In the genomic region with DNA sequence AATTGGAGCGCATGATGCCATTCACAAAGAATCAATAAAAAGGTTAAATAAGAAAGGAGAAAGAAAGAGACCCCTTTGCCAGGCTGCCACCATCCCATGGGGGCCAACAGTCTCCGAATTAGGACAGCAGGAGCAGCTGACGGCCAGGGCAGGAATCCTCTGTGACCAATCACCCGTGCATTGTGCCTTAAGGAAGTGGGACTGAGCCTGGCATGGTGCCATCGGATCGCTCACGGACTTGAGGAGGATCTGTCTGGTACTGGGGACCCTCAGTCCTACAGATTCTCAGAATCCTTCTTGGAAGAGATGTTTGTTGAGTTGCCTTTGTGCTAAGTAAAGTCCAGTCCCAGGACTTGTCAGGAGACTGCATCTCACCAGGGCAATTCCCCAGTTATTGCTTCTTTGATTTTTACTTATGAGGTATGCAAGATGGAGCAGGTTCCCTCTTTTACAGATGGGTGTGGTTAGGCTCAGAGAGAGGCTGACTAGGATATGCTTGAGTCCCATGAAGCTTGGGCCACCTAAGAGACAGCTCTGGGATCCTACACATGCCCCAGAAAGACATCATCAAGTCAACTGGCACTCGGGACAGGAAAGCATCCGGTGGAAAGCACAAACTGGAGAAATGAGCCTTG, we compare ENCODE assay signal across 11 mouse cellular contexts. TPM values are rescaled to one million over a fixed set of nuclear protein-coding genes. Genes with fewer than 3 reads are reported as not detected.
DNase-seq lines count a peak whose midpoint lies in the region; ATAC-seq and TF ChIP-seq lines count a peak whose summit lies in the region.
"Had no signal": no experiment of that assay in that cellular context is flagged by ENCODE, and none has a peak within 500 bp of the region (broad histone marks: within the 10 kb centered on the region; RNA-seq: fewer than 3 reads in every experiment).

No protein-coding gene starts in this region.

- H3K27me3 ChIP-seq in forebrain, embryonic 12.5 days = no peaks in the 10 kb centered on the region
- H3K27me3 ChIP-seq in forebrain, embryonic 10.5 days (ENCODE audit: poor library complexity, severe bottlenecking) = no peaks in the 10 kb centered on the region
- H3K27me3 ChIP-seq in kidney, postnatal 0 days (ENCODE audit: insufficient read depth, low read length) = no peaks in the 10 kb centered on the region
- no peaks in the 10 kb centered on the region for H3K27me3 ChIP-seq in stomach, embryonic 16.5 days (ENCODE audit: control insufficient read depth, insufficient read depth, low read length)
- H3K27me3 ChIP-seq: forebrain, embryonic 15.5 days; hindbrain, embryonic 13.5 days; Patski had no signal

- no peak overlapping the region for H3K4me3 ChIP-seq in forebrain, embryonic 12.5 days (replicated peaks)
- no peak overlapping the region for H3K4me3 ChIP-seq in forebrain, embryonic 10.5 days
- no peak overlapping the region for H3K4me3 ChIP-seq in kidney, postnatal 0 days (replicated peaks; ENCODE audit: low read depth, low read length)
- no peak overlapping the region for H3K4me3 ChIP-seq in stomach, embryonic 16.5 days (replicated peaks; ENCODE audit: low read length)
- H3K4me3 ChIP-seq: forebrain, embryonic 15.5 days; hindbrain, embryonic 13.5 days had no signal

- H3K36me3 ChIP-seq in forebrain, embryonic 12.5 days (replicated peaks) = no peaks in the 10 kb centered on the region
- no peaks in the 10 kb centered on the region for H3K36me3 ChIP-seq in forebrain, embryonic 10.5 days (replicated peaks)
- H3K36me3 ChIP-seq in kidney, postnatal 0 days (ENCODE audit: insufficient read depth, low read length) = no peaks in the 10 kb centered on the region
- no peaks in the 10 kb centered on the region for H3K36me3 ChIP-seq in stomach, embryonic 16.5 days (ENCODE audit: control insufficient read depth, insufficient read depth, low read length)
- H3K36me3 ChIP-seq: forebrain, embryonic 15.5 days; hindbrain, embryonic 13.5 days had no signal

- 0 out of 2 replicates have a peak overlapping the region, but pooled peaks have one; percentile 5 for H3K27ac ChIP-seq in forebrain, embryonic 12.5 days
- H3K27ac ChIP-seq in forebrain, embryonic 10.5 days = no peak overlapping the region
- peak overlapping the region; percentile 68 for H3K27ac ChIP-seq in kidney, postnatal 0 days
- H3K27ac ChIP-seq in stomach, embryonic 16.5 days (ENCODE audit: low read length) = peak overlapping the region; percentile 68
- H3K27ac ChIP-seq: forebrain, embryonic 15.5 days; hindbrain, embryonic 13.5 days had no signal

- ATAC-seq in forebrain, embryonic 12.5 days (ENCODE audit: low FRiP score) = no peak
- ATAC-seq in kidney, postnatal 0 days (replicated peaks; ENCODE audit: low FRiP score, low read depth) = no peak
- ATAC-seq in stomach, embryonic 16.5 days (ENCODE audit: insufficient read depth, low FRiP score) = no peak
- ATAC-seq: forebrain, embryonic 15.5 days had no signal

- H3K4me2 ChIP-seq in forebrain, embryonic 12.5 days = no peak overlapping the region
- no peak overlapping the region for H3K4me2 ChIP-seq in kidney, postnatal 0 days (ENCODE audit: low read length)
- peak overlapping the region; percentile 2; the same call in 1 of the 2 replicates for H3K4me2 ChIP-seq in stomach, embryonic 16.5 days (ENCODE audit: low read depth, low read length)
- H3K4me2 ChIP-seq: forebrain, embryonic 15.5 days; hindbrain, embryonic 13.5 days had no signal

- DNase-seq in forebrain, embryonic 10.5 days (ENCODE audit: extremely low spot score, low spot score) = no peak
- DNase-seq in kidney, postnatal 0 days (ENCODE audit: low spot score) = no peak
- DNase-seq in kidney, adult 18-20 months = no peak
- DNase-seq in right cerebral cortex, postnatal 14 days = peak; percentile 58
- DNase-seq in right cerebral cortex, postnatal 36 days (ENCODE audit: low spot score in 2 of 2) = no peak
- DNase-seq in adrenal gland, postnatal 4 days (ENCODE audit: low spot score in 2 of 2) = no peak

- no peak overlapping the region for H3K9ac ChIP-seq in forebrain, embryonic 12.5 days
- H3K9ac ChIP-seq in kidney, postnatal 0 days (ENCODE audit: low read depth, low read length) = no peak overlapping the region
- no peak overlapping the region for H3K9ac ChIP-seq in stomach, embryonic 16.5 days (ENCODE audit: low read length)
- H3K9ac ChIP-seq: forebrain, embryonic 15.5 days had no signal

- WGBS in forebrain, embryonic 12.5 days = 73% methylated on average over 9 of the region's 9 CpGs
- 76% methylated on average over 9 of the region's 9 CpGs for WGBS in forebrain, embryonic 10.5 days
- WGBS in kidney, postnatal 0 days = 43% methylated on average over 9 of the region's 9 CpGs
- WGBS in stomach, embryonic 16.5 days = 76% methylated on average over 9 of the region's 9 CpGs

- H3K4me1 ChIP-seq in forebrain, embryonic 12.5 days = peaks cover 5% of the 10 kb centered on the region; the same call in 1 of the 2 replicates
- peaks cover 30% of the 10 kb centered on the region for H3K4me1 ChIP-seq in forebrain, embryonic 10.5 days
- peaks cover 32% of the 10 kb centered on the region for H3K4me1 ChIP-seq in kidney, postnatal 0 days (replicated peaks; ENCODE audit: insufficient read depth, low read length)
- peaks cover 23% of the 10 kb centered on the region; the same call in 1 of the 2 replicates for H3K4me1 ChIP-seq in stomach, embryonic 16.5 days (ENCODE audit: control insufficient read depth, insufficient read depth, low read length)
- H3K4me1 ChIP-seq: forebrain, embryonic 15.5 days had no signal

- no peaks in the 10 kb centered on the region for H3K9me3 ChIP-seq in forebrain, embryonic 12.5 days
- no peaks in the 10 kb centered on the region for H3K9me3 ChIP-seq in forebrain, embryonic 10.5 days
- no peaks in the 10 kb centered on the region for H3K9me3 ChIP-seq in kidney, postnatal 0 days (replicated peaks; ENCODE audit: low read length)
- H3K9me3 ChIP-seq in stomach, embryonic 16.5 days (replicated peaks; ENCODE audit: control insufficient read depth, low read length) = no peaks in the 10 kb centered on the region
- H3K9me3 ChIP-seq: forebrain, embryonic 15.5 days; hindbrain, embryonic 13.5 days had no signal

- TF ChIP-seq CTCF in kidney, postnatal 0 days (IDR thresholded peaks at IDR 0.05; ENCODE audit: low read depth) = no peak

RNA-seq across cellular contexts. Expression of a gene that starts 12.4 kb away (rescaled TPM):
- 9.1 and 9.4 TPM in 2 replicates for polyA plus RNA-seq in forebrain, embryonic 12.5 days (2016; fragmentation: Nextera tagmentation; extraction: Ambion mirVana)
- polyA plus RNA-seq in forebrain, embryonic 10.5 days (2016; fragmentation: Nextera tagmentation; extraction: Ambion mirVana) = 9.5 and 10.8 TPM in 2 replicates
- polyA plus RNA-seq in kidney, postnatal 0 days (2015; fragmentation: Nextera tagmentation; extraction: Ambion mirVana) = 12.7 and 14.0 TPM in 2 replicates
- polyA plus RNA-seq in stomach, embryonic 16.5 days (2015; fragmentation: Nextera tagmentation; extraction: Ambion mirVana) = 11.4 and 12.0 TPM in 2 replicates
- 10 to 100 TPM; 32.3 TPM for total RNA-seq in adrenal gland, postnatal 4 days (2021)

RNA-seq across cellular contexts. Expression of a gene that starts 15.9 kb away (rescaled TPM):
- 24.1 and 24.9 TPM in 2 replicates for polyA plus RNA-seq in forebrain, embryonic 12.5 days (2016; fragmentation: Nextera tagmentation; extraction: Ambion mirVana)
- polyA plus RNA-seq in forebrain, embryonic 10.5 days (2016; fragmentation: Nextera tagmentation; extraction: Ambion mirVana) = 10.7 and 10.9 TPM in 2 replicates
- polyA plus RNA-seq in kidney, postnatal 0 days (2015; fragmentation: Nextera tagmentation; extraction: Ambion mirVana) = 9.4 and 10.6 TPM in 2 replicates
- 11.4 TPM in 2 replicates for polyA plus RNA-seq in stomach, embryonic 16.5 days (2015; fragmentation: Nextera tagmentation; extraction: Ambion mirVana)
- 10 to 100 TPM; 26.3 to 26.8 TPM for total RNA-seq in adrenal gland, postnatal 4 days (2021)
